Mouse (Mus musculus): ENCODE data around the gene Slc35f2. TPM values are rescaled to one million over a fixed set of nuclear protein-coding genes. Genes with fewer than 3 reads are reported as not detected.

Slc35f2 gene
- polyA plus RNA-seq, 1 experiment: 52.8 TPM

- TF ChIP-seq POLR2A (IDR thresholded peaks at IDR 0.05; ENCODE audit: insufficient read depth, low read length): no peak
- TF ChIP-seq EP300 (IDR thresholded peaks at IDR 0.05; ENCODE audit: insufficient read depth, low read depth, low read length): no peak
- TF ChIP-seq CTCF (IDR thresholded peaks at IDR 0.05; ENCODE audit: low read depth, low read length): no peak
- Histone ChIP-seq H3K27ac (ENCODE audit: insufficient read depth, low read length) (no peak overlapping the region), H3K9ac (ENCODE audit: low read depth, poor library complexity, severe bottlenecking) (no peak overlapping the region), H3K27me3 (ENCODE audit: control insufficient read depth, insufficient read depth, low read length, poor library complexity, severe bottlenecking) (no peaks in the 10 kb centered on the region), H3K9me3 (replicated peaks; ENCODE audit: control insufficient read depth, insufficient read depth, low read length, poor library complexity, severe bottlenecking) (no peaks in the 10 kb centered on the region), H3K4me3 (ENCODE audit: low read depth, low read length) (no peak overlapping the region), H3K36me3 (ENCODE audit: control insufficient read depth, insufficient read depth, low read length, poor library complexity, severe bottlenecking) (peaks cover 3% of the 10 kb centered on the region; the same call in 1 of the 2 replicates), H3K4me1 (ENCODE audit: control insufficient read depth, insufficient read depth, low read length) (no peaks in the 10 kb centered on the region)
Observed at GRCm38 (mm10) chr9:53764697-53765096, 6.6 kb upstream of the Slc35f2 start.

GRCm38 (mm10) chr9:53768486-53768885 lies 2.9 kb upstream of the Slc35f2 start:
- Histone ChIP-seq H3K4me1 (ENCODE audit: control insufficient read depth, insufficient read depth, low read length) (peaks cover 2% of the 10 kb centered on the region), H3K27ac (ENCODE audit: insufficient read depth, low read length) (peak overlapping the region; percentile 71), H3K9me3 (replicated peaks; ENCODE audit: control insufficient read depth, insufficient read depth, low read length, poor library complexity, severe bottlenecking) (no peaks in the 10 kb centered on the region), H3K9ac (ENCODE audit: low read depth, poor library complexity, severe bottlenecking) (no peak overlapping the region), H3K4me3 (ENCODE audit: low read depth, low read length) (no peak overlapping the region), H3K36me3 (ENCODE audit: control insufficient read depth, insufficient read depth, low read length, poor library complexity, severe bottlenecking) (no peaks in the 10 kb centered on the region), H3K27me3 (ENCODE audit: control insufficient read depth, insufficient read depth, low read length, poor library complexity, severe bottlenecking) (no peaks in the 10 kb centered on the region)
- no peak for TF ChIP-seq CTCF (IDR thresholded peaks at IDR 0.05; ENCODE audit: low read depth, low read length)
- no peak for TF ChIP-seq POLR2A (IDR thresholded peaks at IDR 0.05; ENCODE audit: insufficient read depth, low read length)
- no peak for TF ChIP-seq EP300 (IDR thresholded peaks at IDR 0.05; ENCODE audit: insufficient read depth, low read depth, low read length)

GRCm38 (mm10) chr9:53770771-53771343 lies 481 bp upstream of the Slc35f2 start:
- H3K4me3 ChIP-seq (ENCODE audit: low read depth, low read length): peak overlapping the region; percentile 79
- no peaks in the 10 kb centered on the region for H3K9me3 ChIP-seq (replicated peaks; ENCODE audit: control insufficient read depth, insufficient read depth, low read length, poor library complexity, severe bottlenecking)
- H3K27me3 ChIP-seq (ENCODE audit: control insufficient read depth, insufficient read depth, low read length, poor library complexity, severe bottlenecking): no peaks in the 10 kb centered on the region
- peak overlapping the region; percentile 75 for H3K9ac ChIP-seq (ENCODE audit: low read depth, poor library complexity, severe bottlenecking)
- peaks cover 3% of the 10 kb centered on the region for H3K4me1 ChIP-seq (ENCODE audit: control insufficient read depth, insufficient read depth, low read length)
- no peak for TF ChIP-seq CTCF (IDR thresholded peaks at IDR 0.05; ENCODE audit: low read depth, low read length)
- peak; percentile 73 for TF ChIP-seq EP300 (IDR thresholded peaks at IDR 0.05; ENCODE audit: insufficient read depth, low read depth, low read length)
- peak overlapping the region; percentile 86 for H3K27ac ChIP-seq (ENCODE audit: insufficient read depth, low read length)
- no peaks in the 10 kb centered on the region; the same call in 1 of the 2 replicates for H3K36me3 ChIP-seq (ENCODE audit: control insufficient read depth, insufficient read depth, low read length, poor library complexity, severe bottlenecking)

GRCm38 (mm10) chr9:53772121-53772561 lies 803 bp downstream of the Slc35f2 start:
- Histone ChIP-seq H3K4me1 (ENCODE audit: control insufficient read depth, insufficient read depth, low read length) (peaks cover 3% of the 10 kb centered on the region), H3K36me3 (ENCODE audit: control insufficient read depth, insufficient read depth, low read length, poor library complexity, severe bottlenecking) (no peaks in the 10 kb centered on the region; the same call in 1 of the 2 replicates), H3K27ac (ENCODE audit: insufficient read depth, low read length) (peak overlapping the region; percentile 36; the same call in 1 of the 2 replicates), H3K9ac (ENCODE audit: low read depth, poor library complexity, severe bottlenecking) (peak overlapping the region; percentile 75), H3K27me3 (ENCODE audit: control insufficient read depth, insufficient read depth, low read length, poor library complexity, severe bottlenecking) (no peaks in the 10 kb centered on the region), H3K9me3 (replicated peaks; ENCODE audit: control insufficient read depth, insufficient read depth, low read length, poor library complexity, severe bottlenecking) (no peaks in the 10 kb centered on the region), H3K4me3 (ENCODE audit: low read depth, low read length) (peak overlapping the region; percentile 79)
- TF ChIP-seq EP300 (IDR thresholded peaks at IDR 0.05; ENCODE audit: insufficient read depth, low read depth, low read length) (no peak), CTCF (IDR thresholded peaks at IDR 0.05; ENCODE audit: low read depth, low read length) (no peak), POLR2A (IDR thresholded peaks at IDR 0.05; ENCODE audit: insufficient read depth, low read length) (no peak)

GRCm38 (mm10) chr9:53775511-53775910 lies 4.2 kb downstream of the Slc35f2 start:
- Histone ChIP-seq H3K36me3 (ENCODE audit: control insufficient read depth, insufficient read depth, low read length, poor library complexity, severe bottlenecking) (peaks cover 9% of the 10 kb centered on the region), H3K27me3 (ENCODE audit: control insufficient read depth, insufficient read depth, low read length, poor library complexity, severe bottlenecking) (no peaks in the 10 kb centered on the region), H3K4me3 (ENCODE audit: low read depth, low read length) (no peak overlapping the region), H3K9me3 (replicated peaks; ENCODE audit: control insufficient read depth, insufficient read depth, low read length, poor library complexity, severe bottlenecking) (no peaks in the 10 kb centered on the region), H3K27ac (ENCODE audit: insufficient read depth, low read length) (no peak overlapping the region), H3K9ac (ENCODE audit: low read depth, poor library complexity, severe bottlenecking) (no peak overlapping the region), H3K4me1 (ENCODE audit: control insufficient read depth, insufficient read depth, low read length) (peaks cover 1% of the 10 kb centered on the region)
- TF ChIP-seq POLR2A (IDR thresholded peaks at IDR 0.05; ENCODE audit: insufficient read depth, low read length) (no peak), CTCF (IDR thresholded peaks at IDR 0.05; ENCODE audit: low read depth, low read length) (no peak), EP300 (IDR thresholded peaks at IDR 0.05; ENCODE audit: insufficient read depth, low read depth, low read length) (no peak)

- TF ChIP-seq POLR2A (IDR thresholded peaks at IDR 0.05; ENCODE audit: insufficient read depth, low read length): no peak
- H3K4me1 ChIP-seq (ENCODE audit: control insufficient read depth, insufficient read depth, low read length): no peaks in the 10 kb centered on the region
- no peak overlapping the region for H3K9ac ChIP-seq (ENCODE audit: low read depth, poor library complexity, severe bottlenecking)
- peaks cover 6% of the 10 kb centered on the region; the same call in 1 of the 2 replicates for H3K36me3 ChIP-seq (ENCODE audit: control insufficient read depth, insufficient read depth, low read length, poor library complexity, severe bottlenecking)
- H3K27ac ChIP-seq (ENCODE audit: insufficient read depth, low read length): peak overlapping the region; percentile 3; the same call in 1 of the 2 replicates
- H3K4me3 ChIP-seq (ENCODE audit: low read depth, low read length): no peak overlapping the region
- H3K9me3 ChIP-seq (replicated peaks; ENCODE audit: control insufficient read depth, insufficient read depth, low read length, poor library complexity, severe bottlenecking): no peaks in the 10 kb centered on the region
- no peaks in the 10 kb centered on the region for H3K27me3 ChIP-seq (ENCODE audit: control insufficient read depth, insufficient read depth, low read length, poor library complexity, severe bottlenecking)
Observed at GRCm38 (mm10) chr9:53786561-53787407, 15.4 kb downstream of the Slc35f2 start.
